Mouse (Mus musculus): ENCODE data around the gene Ccdc71.

Gene Ccdc71

GRCm38 (mm10) chr9:108460319-108461178, at the start of gene Ccdc71:
Gene Ccdc71 (plus strand): TSS chr9:108460527.
- DNase-seq (ENCODE audit: extremely low spot score, low spot score): peak; percentile 90

DNA sequence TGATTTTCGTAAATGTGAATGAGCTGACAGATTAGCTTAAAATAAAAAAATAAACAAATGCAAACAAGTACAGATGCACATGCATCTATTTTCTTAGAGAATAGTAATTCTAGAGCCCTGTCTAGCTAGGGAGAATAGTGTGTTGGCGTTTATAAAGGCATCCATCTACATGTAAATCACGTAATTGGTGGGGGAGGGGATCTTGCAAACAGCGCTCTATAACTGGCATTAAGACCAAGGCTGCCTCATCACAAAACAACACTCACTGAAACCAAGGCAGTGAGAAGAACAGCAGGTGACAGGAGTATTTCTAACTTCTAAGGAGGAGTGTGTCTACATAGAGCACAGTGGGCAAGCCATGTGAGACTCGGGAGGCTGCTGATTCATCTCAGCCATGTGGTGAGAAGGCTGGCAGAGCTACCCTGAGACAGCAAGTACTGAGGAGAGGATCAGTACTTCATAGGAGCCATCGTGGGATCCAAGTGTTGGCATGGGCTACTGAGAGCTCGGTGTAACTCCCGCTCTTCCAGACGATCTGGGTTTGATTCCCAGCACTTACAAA, 48.9 kb upstream of the Ccdc71 start:
- DNase-seq (ENCODE audit: extremely low spot score, low spot score): no peak

- DNase-seq (ENCODE audit: extremely low spot score, low spot score): no peak
Measured at GRCm38 (mm10) chr9:108412221-108412620, 48.1 kb upstream of the Ccdc71 start.

DNA sequence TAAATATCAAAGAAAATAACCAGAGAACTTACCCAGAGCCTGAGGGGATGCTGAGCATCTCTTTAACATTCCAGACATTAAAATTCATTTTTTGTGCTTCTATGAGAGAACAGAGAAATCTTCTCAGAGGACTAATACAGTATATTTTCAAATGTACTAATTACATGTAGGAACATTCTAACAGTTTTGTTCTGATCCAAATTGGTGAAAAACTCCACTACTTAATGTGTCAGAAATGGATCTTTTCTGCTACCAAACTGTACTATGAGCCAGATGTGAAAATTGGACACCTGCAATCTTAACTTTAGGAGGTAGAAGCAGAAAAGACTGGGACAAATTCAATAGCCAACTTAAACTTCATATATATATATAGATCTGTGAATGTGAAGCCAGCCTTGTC, 31.9 kb upstream of the Ccdc71 start, which contains the start of gene Ccdc36:
TSS of gene Ccdc36 (minus strand) at position 101 of the 400 bp plus-strand sequence.
- DNase-seq (ENCODE audit: extremely low spot score, low spot score): no peak

- peak; percentile 31 for DNase-seq (ENCODE audit: extremely low spot score, low spot score)
Measured at GRCm38 (mm10) chr9:108431431-108432067, 28.8 kb upstream of the Ccdc71 start.

GRCm38 (mm10) chr9:108436182-108436581, 24.1 kb upstream of the Ccdc71 start, which contains the start of gene BC048562:
Gene BC048562 (plus strand): TSS chr9:108436482.
- DNase-seq (ENCODE audit: extremely low spot score, low spot score): no peak

DNA sequence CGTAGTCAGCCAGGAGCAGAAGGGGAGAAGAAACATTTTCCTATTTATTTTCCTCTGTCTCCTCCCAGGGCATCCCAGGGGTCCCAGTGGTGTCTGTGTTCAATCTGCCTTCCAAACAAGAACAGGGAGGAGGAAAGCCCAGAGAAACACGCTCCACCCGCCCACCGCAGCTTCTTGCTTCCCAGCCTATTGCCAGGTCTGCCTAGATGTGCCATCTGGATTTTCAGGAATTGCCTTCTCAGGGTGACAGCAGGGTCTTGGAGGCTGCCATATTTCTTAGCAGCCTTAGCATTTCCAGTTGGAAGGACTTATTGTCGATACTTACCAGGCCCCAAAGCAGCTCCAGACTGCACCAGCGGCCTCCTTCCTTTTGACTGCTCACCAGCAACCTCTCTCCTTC, 21.2 kb upstream of the Ccdc71 start:
- no peak for DNase-seq (ENCODE audit: extremely low spot score, low spot score)

GRCm38 (mm10) chr9:108440485-108440884, 19.8 kb upstream of the Ccdc71 start:
- DNase-seq (ENCODE audit: extremely low spot score, low spot score): no peak

- DNase-seq (ENCODE audit: extremely low spot score, low spot score): no peak
Measured at GRCm38 (mm10) chr9:108441236-108441919, 18.9 kb upstream of the Ccdc71 start.

- no peak for DNase-seq (ENCODE audit: extremely low spot score, low spot score)
Measured at GRCm38 (mm10) chr9:108445125-108445524, 15.2 kb upstream of the Ccdc71 start.

- peak; percentile 60 for DNase-seq (ENCODE audit: extremely low spot score, low spot score)
Measured at GRCm38 (mm10) chr9:108449860-108450259, 10.5 kb upstream of the Ccdc71 start.

- DNase-seq (ENCODE audit: extremely low spot score, low spot score): peak; percentile 23
Measured at GRCm38 (mm10) chr9:108450292-108451169, 9.8 kb upstream of the Ccdc71 start.

DNA sequence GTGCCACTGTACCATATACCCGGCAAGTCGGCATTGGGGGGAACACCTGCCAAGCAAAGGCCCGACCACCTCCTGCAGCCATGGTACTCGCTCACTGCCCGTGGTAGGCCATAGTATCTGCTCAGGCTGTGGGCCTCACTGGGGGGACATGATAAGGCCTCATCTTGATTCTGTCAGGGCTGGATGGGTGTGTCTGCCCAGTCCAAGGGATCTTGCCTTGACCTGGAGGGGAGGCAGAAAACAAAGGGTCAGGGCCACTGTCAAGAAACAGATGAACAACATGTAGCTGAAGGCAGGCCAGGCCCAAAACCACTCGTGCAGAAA, 9.2 kb upstream of the Ccdc71 start:
- DNase-seq (ENCODE audit: extremely low spot score, low spot score): no peak

- no peak for DNase-seq (ENCODE audit: extremely low spot score, low spot score)
Measured at GRCm38 (mm10) chr9:108451519-108452160, 8.7 kb upstream of the Ccdc71 start.

DNA sequence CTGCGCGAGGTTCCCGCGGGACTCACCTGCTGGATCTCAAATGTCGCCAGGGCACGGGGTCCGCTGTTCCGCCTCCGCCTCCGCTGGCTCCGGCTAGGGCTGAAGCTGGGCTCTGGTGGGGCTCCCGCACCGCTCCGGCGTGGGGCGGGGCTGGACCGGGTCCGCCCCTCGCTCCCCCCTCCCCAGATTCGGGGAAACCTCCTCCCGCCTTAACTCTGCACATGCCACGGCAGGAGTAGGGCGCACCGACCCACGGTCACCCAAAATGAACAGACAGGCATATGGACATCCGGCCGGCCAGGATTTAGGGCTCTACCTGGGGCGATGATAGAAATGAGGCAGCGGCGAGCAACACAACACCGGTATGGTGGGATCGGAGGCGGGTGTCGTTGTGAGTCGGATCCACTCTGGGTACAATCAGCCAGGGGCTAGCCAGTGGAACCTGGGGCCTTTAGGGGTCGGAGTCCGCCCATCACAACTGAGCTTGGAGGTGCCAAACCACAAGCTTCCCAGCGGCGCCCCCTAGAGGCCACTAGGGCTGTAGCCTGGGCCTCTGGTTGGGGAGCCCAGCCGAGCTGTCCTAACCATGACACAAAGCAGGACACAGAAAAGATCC, 7.9 kb upstream of the Ccdc71 start:
- DNase-seq (ENCODE audit: extremely low spot score, low spot score): peak; percentile 93

DNA sequence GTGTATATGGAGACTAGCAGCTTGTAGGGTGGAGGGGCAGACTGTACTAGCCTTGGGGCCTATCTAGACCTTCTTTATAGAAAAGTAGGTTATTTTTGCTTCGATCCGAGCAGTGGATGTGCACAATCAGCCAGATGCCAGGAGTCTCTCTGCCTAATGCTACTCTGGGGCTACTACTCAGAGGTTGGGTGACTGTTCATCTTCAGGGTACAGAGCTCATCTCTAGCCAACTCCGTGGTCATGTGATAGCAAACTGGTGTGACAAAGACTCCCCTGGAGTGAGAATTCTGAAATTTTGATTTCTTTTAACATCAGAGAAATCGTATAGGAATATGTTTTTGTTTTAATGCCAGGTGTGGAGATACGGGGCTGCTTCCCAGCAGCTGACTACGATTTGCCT, 7.4 kb upstream of the Ccdc71 start:
- DNase-seq (ENCODE audit: extremely low spot score, low spot score): no peak

- no peak for DNase-seq (ENCODE audit: extremely low spot score, low spot score)
Measured at GRCm38 (mm10) chr9:108453458-108453857, 6.9 kb upstream of the Ccdc71 start.

DNA sequence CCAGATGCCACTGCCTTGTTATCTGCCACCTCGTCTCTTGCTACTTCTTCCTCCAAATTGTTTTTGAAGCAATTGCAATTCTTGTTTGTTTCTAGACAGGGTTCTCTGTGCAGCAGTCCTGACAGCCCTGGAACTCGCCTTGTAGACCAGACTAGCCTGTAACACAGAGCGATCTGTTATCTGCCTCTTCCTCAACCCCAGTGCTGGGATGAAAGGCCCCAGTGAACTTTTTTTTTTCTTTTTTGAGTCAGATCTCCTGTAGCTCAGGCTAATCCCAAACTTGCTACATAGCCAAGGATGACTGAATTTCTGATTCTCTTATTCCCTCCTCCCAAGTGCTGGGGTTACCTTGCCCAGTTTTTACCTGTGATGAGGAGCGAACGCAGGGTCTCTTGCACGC, 5.9 kb upstream of the Ccdc71 start:
- DNase-seq (ENCODE audit: extremely low spot score, low spot score): no peak

GRCm38 (mm10) chr9:108455747-108456571, 4.4 kb upstream of the Ccdc71 start:
- no peak for DNase-seq (ENCODE audit: extremely low spot score, low spot score)

Measured in neural tube, embryonic 10.5 days (tissue).